In genomic region chr2:30827749-30828475, GRCm38 (mm10) we compare ENCODE assay signal across 8 mouse cellular contexts. TPM values are rescaled to one million over a fixed set of nuclear protein-coding genes. Genes with fewer than 3 reads are reported as not detected.
DNase-seq lines count a peak whose midpoint lies in the region; ATAC-seq lines count a peak whose summit lies in the region.

No protein-coding gene starts in this region.

- peak; percentile 79 for ATAC-seq in erythroid progenitor cell, adult 5-6 weeks (replicated peaks; ENCODE audit: low FRiP score, poor library complexity, severe bottlenecking)
- ATAC-seq in heart, embryonic 14.5 days (ENCODE audit: insufficient number of reproducible peaks, insufficient read depth, low FRiP score, low read depth), result peak; percentile 73
- peak; percentile 82 for ATAC-seq in liver, embryonic 13.5 days (ENCODE audit: low read depth)
- peak; percentile 89; the same call in 1 of the 2 replicates for ATAC-seq in stomach, embryonic 16.5 days (ENCODE audit: insufficient read depth, low FRiP score)

- no peaks in the 10 kb centered on the region for H3K9me3 ChIP-seq in heart, embryonic 14.5 days (ENCODE audit: control insufficient read depth, low read length)
- H3K9me3 ChIP-seq in liver, embryonic 13.5 days (replicated peaks), result no peaks in the 10 kb centered on the region
- no peaks in the 10 kb centered on the region for H3K9me3 ChIP-seq in stomach, embryonic 16.5 days (replicated peaks; ENCODE audit: control insufficient read depth, low read length)

- H3K4me1 ChIP-seq in heart, embryonic 14.5 days (ENCODE audit: control insufficient read depth in 2 of 2, insufficient read depth in 2 of 2, low read length in 2 of 2), result peaks cover 9 to 20% of the 10 kb centered on the region in 2 experiments
- peaks cover 47% of the 10 kb centered on the region for H3K4me1 ChIP-seq in liver, embryonic 13.5 days (replicated peaks)
- peaks cover 20% of the 10 kb centered on the region for H3K4me1 ChIP-seq in stomach, embryonic 16.5 days (ENCODE audit: control insufficient read depth, insufficient read depth, low read length)

- peak overlapping the region; percentile 29 to 69 for H3K27ac ChIP-seq in heart, embryonic 14.5 days (replicated peaks in 1 of 2; ENCODE audit: control insufficient read depth in 1 of 2, insufficient read depth in 1 of 2, low read depth in 2 of 2, low read length in 2 of 2)
- peak overlapping the region; percentile 96 for H3K27ac ChIP-seq in liver, embryonic 13.5 days
- H3K27ac ChIP-seq in stomach, embryonic 16.5 days (ENCODE audit: low read length), result peak overlapping the region; percentile 71

- WGBS in heart, embryonic 14.5 days, result under 1% methylated on average over 63 of the region's 63 CpGs
- under 1% methylated on average over 63 of the region's 63 CpGs for WGBS in liver, embryonic 13.5 days (ENCODE audit: insufficient replicate concordance)
- under 1% methylated on average over 63 of the region's 63 CpGs for WGBS in stomach, embryonic 16.5 days

- peak overlapping the region; percentile 95 for H3K4me2 ChIP-seq in heart, embryonic 14.5 days (ENCODE audit: low read length)
- peak overlapping the region; percentile 92 for H3K4me2 ChIP-seq in liver, embryonic 13.5 days
- peak overlapping the region; percentile 94 for H3K4me2 ChIP-seq in stomach, embryonic 16.5 days (ENCODE audit: low read depth, low read length)

- peak overlapping the region; percentile 61 to 94 for H3K4me3 ChIP-seq in heart, embryonic 14.5 days (ENCODE audit: control insufficient read depth in 1 of 2, insufficient read depth in 1 of 2, low read depth in 1 of 2, low read length in 2 of 2)
- H3K4me3 ChIP-seq in liver, embryonic 13.5 days (replicated peaks), result peak overlapping the region; percentile 94
- H3K4me3 ChIP-seq in stomach, embryonic 16.5 days (replicated peaks; ENCODE audit: low read length), result peak overlapping the region; percentile 98

- H3K36me3 ChIP-seq in heart, embryonic 14.5 days (ENCODE audit: control insufficient read depth, insufficient read depth, low read length), result peaks cover 40% of the 10 kb centered on the region
- peaks cover 41% of the 10 kb centered on the region for H3K36me3 ChIP-seq in liver, embryonic 13.5 days
- peaks cover 19% of the 10 kb centered on the region for H3K36me3 ChIP-seq in stomach, embryonic 16.5 days (ENCODE audit: control insufficient read depth, insufficient read depth, low read length)

- no peaks in the 10 kb centered on the region for H3K27me3 ChIP-seq in heart, embryonic 14.5 days (ENCODE audit: control insufficient read depth, insufficient read depth, low read length)
- 0 out of 2 replicates have a peak, but pooled peaks cover under 1% of the 10 kb centered on the region for H3K27me3 ChIP-seq in liver, embryonic 13.5 days
- no peaks in the 10 kb centered on the region for H3K27me3 ChIP-seq in stomach, embryonic 16.5 days (ENCODE audit: control insufficient read depth, insufficient read depth, low read length)

- DNase-seq in CD4-positive helper T cell, adult 2 months (ENCODE audit: low read depth, low spot score), result peak; percentile 94
- peak; percentile 72 for DNase-seq in brain, embryonic 18.5 days (ENCODE audit: low read depth, low spot score)
- peak; percentile 95 for DNase-seq in kidney, postnatal 14 days
- peak; percentile 92 for DNase-seq in liver, embryonic 13.5 days
- peak; percentile 98 for DNase-seq in neural tube, embryonic 10.5 days (ENCODE audit: extremely low spot score, low spot score)

- H3K9ac ChIP-seq in heart, embryonic 14.5 days (ENCODE audit: low read length), result peak overlapping the region; percentile 93
- peak overlapping the region; percentile 95 for H3K9ac ChIP-seq in liver, embryonic 13.5 days
- H3K9ac ChIP-seq in stomach, embryonic 16.5 days (ENCODE audit: low read length), result peak overlapping the region; percentile 89

RNA-seq across cellular contexts. Expression of gene Asb6, which starts 2.2 kb away (rescaled TPM):
- total RNA-seq in erythroid progenitor cell, adult 5-6 weeks (2015; ENCODE audit: low replicate concordance), result 39.8 and 43.6 TPM in 2 replicates
- total RNA-seq in erythroid progenitor cell, adult 5-6 weeks (2017; ENCODE audit: low replicate concordance), result 61.4 and 62.3 TPM in 2 replicates
- 16.7 and 17.8 TPM in 2 replicates for polyA plus RNA-seq in heart, embryonic 14.5 days (2014; fragmentation: Nextera tagmentation; extraction: Ambion mirVana)
- polyA plus RNA-seq in liver, embryonic 13.5 days (2015; fragmentation: Nextera tagmentation; extraction: Ambion mirVana), result 34.6 and 36.6 TPM in 2 replicates
- polyA plus RNA-seq in stomach, embryonic 16.5 days (2015; fragmentation: Nextera tagmentation; extraction: Ambion mirVana), result 28.0 and 30.0 TPM in 2 replicates

RNA-seq across cellular contexts. Expression of gene Prrx2, which starts 6.9 kb away (rescaled TPM):
- not detected in 2 replicates for total RNA-seq in erythroid progenitor cell, adult 5-6 weeks (2015; ENCODE audit: low replicate concordance)
- total RNA-seq in erythroid progenitor cell, adult 5-6 weeks (2017; ENCODE audit: low replicate concordance), result 0.77 TPM in 1 of 2 replicates, not detected in the other
- polyA plus RNA-seq in heart, embryonic 14.5 days (2014; fragmentation: Nextera tagmentation; extraction: Ambion mirVana), result 33.2 and 47.0 TPM in 2 replicates
- 0.53 and 0.57 TPM in 2 replicates for polyA plus RNA-seq in liver, embryonic 13.5 days (2015; fragmentation: Nextera tagmentation; extraction: Ambion mirVana)
- polyA plus RNA-seq in stomach, embryonic 16.5 days (2015; fragmentation: Nextera tagmentation; extraction: Ambion mirVana), result 3.5 and 3.9 TPM in 2 replicates

RNA-seq across cellular contexts. Expression of gene Ntmt1, which starts 20.3 kb away (rescaled TPM):
- 1.7 and 2.2 TPM in 2 replicates for total RNA-seq in erythroid progenitor cell, adult 5-6 weeks (2015; ENCODE audit: low replicate concordance)
- total RNA-seq in erythroid progenitor cell, adult 5-6 weeks (2017; ENCODE audit: low replicate concordance), result 4.0 TPM in 1 of 2 replicates, not detected in the other
- polyA plus RNA-seq in heart, embryonic 14.5 days (2014; fragmentation: Nextera tagmentation; extraction: Ambion mirVana), result 84.2 and 84.9 TPM in 2 replicates
- 35.5 and 36.3 TPM in 2 replicates for polyA plus RNA-seq in liver, embryonic 13.5 days (2015; fragmentation: Nextera tagmentation; extraction: Ambion mirVana)
- 71.5 and 80.0 TPM in 2 replicates for polyA plus RNA-seq in stomach, embryonic 16.5 days (2015; fragmentation: Nextera tagmentation; extraction: Ambion mirVana)

RNA-seq across cellular contexts. Expression of gene 1700001O22Rik, which starts 24.5 kb away (rescaled TPM):
- total RNA-seq in erythroid progenitor cell, adult 5-6 weeks (2015; ENCODE audit: low replicate concordance), result not detected in 2 replicates
- total RNA-seq in erythroid progenitor cell, adult 5-6 weeks (2017; ENCODE audit: low replicate concordance), result not detected in 2 replicates
- polyA plus RNA-seq in heart, embryonic 14.5 days (2014; fragmentation: Nextera tagmentation; extraction: Ambion mirVana), result 1.8 and 2.1 TPM in 2 replicates
- polyA plus RNA-seq in liver, embryonic 13.5 days (2015; fragmentation: Nextera tagmentation; extraction: Ambion mirVana), result 0.10 and 0.17 TPM in 2 replicates
- polyA plus RNA-seq in stomach, embryonic 16.5 days (2015; fragmentation: Nextera tagmentation; extraction: Ambion mirVana), result 1.5 and 1.7 TPM in 2 replicates

Comparison
In these comparisons a context has a peak if more than half of its experiments do, and no peak if none do; other contexts are left out.
1. Peak in every context shown above with its lines: DNase-seq, ATAC-seq, H3K4me3 ChIP-seq and H3K27ac ChIP-seq.